Mouse (Mus musculus): ENCODE data around the gene Mettl18. TPM values are rescaled to one million over a fixed set of nuclear protein-coding genes. Genes with fewer than 3 reads are reported as not detected.
"Not testable (repeated sequence)": the region's sequence is repeated elsewhere in the genome, so short reads cannot be mapped to it uniquely, and the experiment has no call there.

Mettl18 gene
- 1 to 10 TPM; 3.1 TPM for total RNA-seq (2021)
- long read RNA-seq, experiment 1, partial matches to known transcripts, result 0 of 1 reads
- long read RNA-seq, experiment 1, other reads (novel, unspliced or antisense), result 0 of 1 reads
- long read RNA-seq, experiment 2, partial matches to known transcripts, result 0 of 5 reads
- long read RNA-seq, experiment 2, other reads (novel, unspliced or antisense), result 0 of 5 reads

DNA sequence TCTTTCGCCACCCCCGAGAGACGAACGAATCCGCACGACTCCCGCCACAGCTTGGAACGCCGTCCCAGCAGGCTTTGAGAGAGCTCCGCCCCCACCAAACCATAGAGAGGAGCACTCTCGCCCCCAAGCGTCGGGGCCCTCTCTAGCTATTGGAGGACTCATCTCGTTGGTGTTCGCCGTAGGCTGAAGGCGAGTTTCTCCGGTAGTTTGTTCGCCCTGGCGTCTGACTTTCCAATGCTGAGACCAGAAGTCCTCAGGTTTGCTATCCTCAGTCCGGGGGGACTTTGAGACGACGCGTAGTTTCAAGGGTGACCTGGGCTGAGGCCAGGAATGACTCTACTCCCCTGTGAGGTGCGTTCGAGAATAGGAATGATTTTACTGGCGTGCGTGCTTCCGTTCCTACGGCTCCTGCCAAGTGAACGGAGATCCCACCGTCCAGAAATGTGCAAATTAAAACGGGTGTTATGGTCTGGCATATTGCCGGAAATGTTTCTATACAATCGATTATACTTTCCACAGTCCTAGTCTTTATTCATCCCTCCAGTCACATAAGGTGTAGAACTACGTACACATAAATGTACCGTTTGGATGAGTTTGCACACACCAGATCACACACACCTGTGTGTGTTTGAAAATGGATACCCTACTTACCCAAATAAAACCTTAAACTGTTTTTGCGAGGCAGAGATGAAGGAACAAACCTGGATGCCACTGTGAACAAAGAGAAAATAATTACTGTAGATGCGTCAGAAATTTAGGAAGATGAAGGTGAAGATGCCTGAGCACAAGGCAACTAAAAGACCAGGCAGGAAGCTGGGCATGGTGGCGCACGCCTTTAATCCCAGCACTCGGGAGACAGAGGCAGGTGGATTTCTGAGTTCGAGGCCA is at the start of gene Mettl18, which contains the start of gene BC055324:
Mettl18 (plus strand) TSS at position 169 of the 888 bp plus-strand sequence.
BC055324 (minus strand) TSS at position 76 of the 888 bp plus-strand sequence.
- DNase-seq, result peak; percentile 83

DNA sequence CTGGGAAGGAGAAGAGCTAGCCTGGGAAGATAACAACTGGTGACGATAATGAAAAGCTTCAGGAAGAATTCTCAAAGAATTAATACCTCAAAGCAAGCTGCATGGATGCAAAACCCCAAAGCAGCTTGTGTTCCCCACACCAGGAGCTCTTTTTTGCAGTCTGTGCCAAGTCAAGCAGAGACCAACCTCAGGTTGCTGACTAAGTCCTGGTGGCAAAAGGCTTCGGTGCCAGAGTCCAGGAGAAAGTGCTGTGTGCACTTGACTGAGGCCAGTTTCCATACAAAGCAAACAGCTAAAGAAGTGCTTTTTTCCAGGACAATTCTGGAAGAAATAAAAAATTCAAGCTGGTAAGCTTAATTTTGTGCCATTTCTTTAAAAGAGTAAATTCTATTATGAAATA is 41.3 kb upstream of the Mettl18 start:
- DNase-seq, result no peak

DNA sequence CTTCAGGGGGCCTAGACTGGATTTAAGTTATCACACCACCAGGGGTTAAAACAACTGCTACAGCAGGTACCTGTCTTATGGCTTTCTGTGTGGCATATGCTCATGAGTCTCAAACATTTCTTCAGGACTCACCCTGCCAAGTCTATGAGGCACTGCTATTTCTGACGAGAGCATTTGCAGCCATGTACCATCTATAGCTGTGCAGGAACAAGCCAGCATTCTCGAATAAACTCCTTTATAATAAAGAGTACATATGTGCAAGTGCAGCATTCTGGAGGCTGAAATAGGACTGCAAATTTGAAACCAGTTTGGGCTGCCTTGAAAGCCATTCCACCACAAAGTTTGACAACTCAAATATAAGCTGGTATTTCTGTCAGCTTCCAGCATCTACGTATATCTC is 36.7 kb upstream of the Mettl18 start:
- DNase-seq, result no peak

DNA sequence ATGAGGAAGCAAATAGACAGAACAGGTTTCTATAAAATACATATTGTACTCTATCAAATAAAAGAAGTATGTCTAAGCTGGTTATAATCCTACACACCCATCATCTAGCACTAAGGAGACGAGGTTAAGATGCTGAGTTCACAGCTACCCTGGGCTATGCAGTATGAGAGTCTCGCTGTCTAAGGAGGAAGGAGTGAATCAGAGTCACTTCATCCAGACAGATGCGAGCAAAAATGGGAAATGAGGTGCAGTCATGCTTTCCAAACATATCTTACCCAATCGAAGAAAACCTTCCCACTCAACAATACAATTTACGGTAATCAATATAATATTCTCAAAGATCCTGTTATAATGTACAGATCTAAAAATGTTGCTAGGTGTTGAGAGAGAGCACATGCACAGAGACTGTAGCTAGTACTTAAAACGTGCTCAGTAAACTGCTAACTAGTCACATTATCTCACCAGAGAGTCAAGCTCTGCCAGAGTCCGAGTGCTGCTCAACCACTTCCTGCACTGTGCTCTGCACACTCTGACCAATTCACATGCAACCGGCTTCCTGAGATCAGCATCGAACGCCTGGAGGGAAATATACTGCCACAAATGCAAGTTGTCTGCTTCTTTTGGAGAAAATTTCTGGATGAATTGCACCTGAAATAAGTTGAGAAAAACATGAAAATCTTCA is 30.5 kb upstream of the Mettl18 start:
- no peak for DNase-seq

DNA sequence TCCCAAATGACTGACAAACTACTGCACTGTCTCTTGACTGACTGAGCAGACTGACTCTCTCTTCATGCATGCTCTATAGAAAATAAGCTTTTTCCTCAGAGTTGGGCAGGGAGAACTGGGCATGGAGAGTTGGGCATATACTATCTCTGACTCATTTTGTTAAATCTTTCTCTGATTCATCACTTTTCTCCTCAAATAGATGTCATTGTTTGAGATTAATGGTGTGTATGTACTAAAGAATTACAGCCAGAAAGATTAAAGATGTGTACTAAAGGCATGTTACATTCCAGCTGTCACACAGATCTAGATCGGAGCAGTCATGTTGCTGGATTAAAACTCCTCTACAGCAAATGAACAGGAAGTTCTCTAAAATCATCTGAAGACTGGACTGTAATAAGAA is 20.2 kb upstream of the Mettl18 start:
- no peak for DNase-seq

DNA sequence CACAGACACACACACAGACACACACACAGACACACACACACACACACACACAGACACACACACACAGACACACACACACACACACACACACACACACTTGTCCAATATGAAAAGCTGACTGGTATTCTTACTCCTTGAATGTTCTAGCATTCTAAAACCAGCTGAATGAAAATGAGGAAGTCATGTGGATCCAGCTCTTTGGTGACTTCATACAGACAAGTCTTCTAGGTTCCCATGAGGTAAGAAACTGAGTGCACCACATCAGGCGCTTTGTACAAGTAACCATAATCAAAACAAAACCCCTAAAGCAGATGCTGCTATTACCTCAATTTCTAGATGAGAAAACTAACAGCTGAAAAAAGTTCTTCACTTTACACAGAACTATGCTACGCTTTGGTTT is 19.6 kb upstream of the Mettl18 start:
- no peak for DNase-seq

DNA sequence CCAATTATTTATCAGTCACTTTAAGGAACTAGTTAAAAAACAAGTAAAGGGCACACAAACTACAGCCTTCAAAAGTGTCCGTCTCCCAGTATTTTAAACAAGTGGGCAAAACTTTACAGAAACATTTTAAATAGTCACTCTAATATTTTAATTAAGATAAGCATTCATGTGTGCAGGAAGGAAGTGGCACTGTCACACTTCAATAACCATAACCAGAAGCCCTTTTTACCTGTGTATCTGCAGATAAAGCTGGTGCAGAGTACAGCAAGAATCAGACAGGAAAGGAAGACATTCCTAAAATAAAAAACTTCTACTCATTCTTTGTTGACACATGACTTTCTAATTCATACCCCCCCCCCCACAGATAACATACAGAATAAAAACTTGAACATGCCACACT is 18.2 kb upstream of the Mettl18 start:
- no peak for DNase-seq

DNA sequence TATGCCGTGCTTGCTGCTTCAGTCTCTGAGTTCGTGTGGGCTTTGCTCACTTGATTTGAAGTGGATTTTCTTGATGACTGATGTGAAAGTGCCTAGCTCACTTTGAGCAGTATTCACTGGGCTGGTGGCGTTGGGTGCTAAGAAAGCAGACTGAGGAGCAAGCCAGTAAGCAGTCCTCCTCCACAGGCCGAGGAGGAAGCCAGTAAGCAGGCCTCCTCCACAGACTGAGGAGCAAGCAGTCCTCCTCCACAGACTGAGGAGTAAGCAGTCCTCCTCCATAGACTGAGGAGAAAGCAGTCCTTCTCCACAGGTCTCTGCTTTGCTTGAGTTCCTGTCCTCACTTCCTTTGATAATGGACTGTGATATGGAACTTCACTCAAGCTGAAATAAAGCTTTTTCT is 2.3 kb upstream of the Mettl18 start:
- DNase-seq, result no peak

DNA sequence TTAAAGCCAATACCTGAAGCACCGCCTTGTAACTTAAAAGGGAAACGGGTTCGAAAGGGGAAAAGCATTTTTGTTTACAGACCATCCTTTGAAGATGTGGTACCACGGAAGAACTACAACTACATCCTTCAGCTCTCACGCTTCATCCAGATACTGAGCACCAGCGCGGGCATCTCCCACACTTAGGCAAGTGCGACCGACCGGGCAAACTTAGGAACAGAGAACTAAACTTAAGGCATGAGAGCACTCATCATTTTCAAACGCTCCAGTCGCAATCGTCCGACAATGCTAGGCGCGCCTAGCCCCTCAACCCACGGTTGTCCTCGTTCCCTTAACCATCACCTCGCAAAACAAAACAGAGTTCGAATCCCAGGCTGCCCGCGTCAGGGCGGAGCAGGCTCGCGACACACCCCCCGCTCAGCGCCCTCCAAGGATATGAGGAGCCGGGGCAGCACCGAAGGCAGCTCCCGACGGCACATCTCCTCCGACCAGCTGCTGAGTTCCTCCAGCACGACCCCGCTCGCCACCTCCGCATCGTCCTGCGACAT is 442 bp upstream of the Mettl18 start:
- DNase-seq, result no peak

DNA sequence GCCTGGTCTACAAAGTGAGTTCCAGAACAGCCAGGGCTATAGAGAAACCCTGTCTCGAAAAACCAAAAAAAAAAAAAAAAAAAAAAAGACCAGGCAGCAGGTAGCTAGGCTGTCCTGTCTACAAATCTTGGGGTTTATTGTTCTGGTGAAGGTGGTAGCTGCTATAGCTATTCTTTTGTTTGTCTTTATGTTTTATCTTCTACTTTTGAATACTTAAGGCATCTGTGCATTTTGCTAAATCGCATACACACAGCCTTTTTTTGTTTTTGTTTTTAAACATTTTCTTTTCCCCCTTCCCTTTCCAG is 872 bp downstream of the Mettl18 start:
- no peak for DNase-seq

DNA sequence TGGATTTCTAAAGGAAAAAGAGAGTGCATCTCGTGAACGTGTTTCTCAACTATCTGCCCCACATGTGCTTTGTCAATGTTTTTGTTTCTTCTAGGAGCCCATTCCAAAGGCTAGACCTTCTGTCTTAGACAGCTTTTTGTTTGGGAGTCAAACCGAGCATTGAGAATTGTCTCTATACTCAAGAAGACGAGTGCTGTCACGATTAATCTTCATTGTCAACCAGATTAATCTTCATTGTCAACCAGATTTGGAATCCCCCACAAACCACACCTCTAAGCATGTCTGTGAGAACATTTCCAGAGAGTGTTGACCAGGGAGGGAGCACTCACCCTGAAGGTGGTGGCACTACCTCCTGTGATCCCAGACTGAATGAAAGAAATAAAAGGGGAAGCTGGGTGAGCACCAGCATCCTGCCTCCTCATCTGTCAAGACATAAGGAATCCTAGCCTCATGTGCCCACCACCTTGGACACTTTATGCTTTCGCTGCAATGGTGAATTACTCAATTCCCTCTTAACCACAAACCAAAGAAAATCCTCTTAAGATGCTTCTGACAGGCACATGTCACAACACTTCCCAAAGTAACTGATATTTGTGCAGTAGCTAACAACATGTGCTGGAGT is 7.3 kb downstream of the Mettl18 start:
- DNase-seq, result no peak

DNA sequence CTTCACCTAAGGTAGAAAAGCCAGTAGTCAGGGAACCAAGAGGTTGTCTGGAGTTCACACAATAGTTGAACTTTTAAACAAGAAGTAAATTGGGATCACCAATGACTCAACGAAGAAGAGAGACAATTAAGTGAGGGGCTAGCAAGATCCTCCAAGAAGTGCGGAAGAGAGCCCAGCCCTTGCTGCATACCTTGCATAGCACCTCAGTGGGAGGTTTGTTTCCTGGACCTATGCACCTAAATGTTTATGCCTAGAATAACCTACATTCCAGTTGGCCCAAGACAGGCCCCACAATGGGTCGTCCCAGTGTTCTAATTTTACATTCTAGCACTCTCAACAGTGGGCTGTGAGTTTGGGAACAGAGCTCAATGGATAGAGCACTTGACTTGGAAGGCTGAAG is 9.6 kb downstream of the Mettl18 start:
- DNase-seq, result no peak

DNA sequence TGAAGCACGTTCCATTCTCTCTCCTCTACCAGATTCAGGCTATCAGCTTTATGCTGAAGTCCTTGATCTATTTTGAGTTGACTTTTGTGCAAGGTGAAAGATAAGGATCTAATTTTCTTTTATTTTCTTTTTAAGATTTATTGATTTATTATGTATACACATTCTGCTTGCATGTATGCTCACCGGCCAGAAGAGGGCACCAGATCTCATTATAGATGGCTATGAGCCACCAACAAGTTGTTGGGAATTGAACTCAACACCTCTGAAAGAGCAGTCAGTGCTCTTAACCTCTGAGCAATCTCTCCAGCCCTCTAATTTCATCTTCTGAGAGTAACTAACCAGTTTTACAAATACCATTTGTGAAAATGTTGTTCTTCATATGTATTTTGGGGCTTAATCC is 14.5 kb downstream of the Mettl18 start:
- no peak for DNase-seq

DNA sequence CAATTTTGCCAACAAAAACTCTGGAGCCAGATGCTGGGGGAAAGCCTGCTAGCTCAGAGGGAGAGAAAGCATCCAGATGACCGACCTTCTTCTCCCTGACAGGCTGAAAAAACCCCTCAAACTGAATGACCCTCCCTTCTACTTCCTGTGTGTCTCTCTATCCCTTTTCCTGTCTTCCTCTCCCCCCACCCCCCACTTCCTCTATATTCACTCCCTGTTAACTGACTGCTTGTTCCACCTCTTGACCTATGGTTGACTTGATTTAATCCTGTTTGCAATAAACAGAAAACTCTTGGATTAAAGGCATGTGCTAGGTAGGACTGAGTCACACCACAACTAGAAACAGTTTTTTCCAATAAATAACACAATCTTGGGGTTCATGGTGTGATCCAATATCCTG is 19.9 kb downstream of the Mettl18 start:
- no peak for DNase-seq

DNA sequence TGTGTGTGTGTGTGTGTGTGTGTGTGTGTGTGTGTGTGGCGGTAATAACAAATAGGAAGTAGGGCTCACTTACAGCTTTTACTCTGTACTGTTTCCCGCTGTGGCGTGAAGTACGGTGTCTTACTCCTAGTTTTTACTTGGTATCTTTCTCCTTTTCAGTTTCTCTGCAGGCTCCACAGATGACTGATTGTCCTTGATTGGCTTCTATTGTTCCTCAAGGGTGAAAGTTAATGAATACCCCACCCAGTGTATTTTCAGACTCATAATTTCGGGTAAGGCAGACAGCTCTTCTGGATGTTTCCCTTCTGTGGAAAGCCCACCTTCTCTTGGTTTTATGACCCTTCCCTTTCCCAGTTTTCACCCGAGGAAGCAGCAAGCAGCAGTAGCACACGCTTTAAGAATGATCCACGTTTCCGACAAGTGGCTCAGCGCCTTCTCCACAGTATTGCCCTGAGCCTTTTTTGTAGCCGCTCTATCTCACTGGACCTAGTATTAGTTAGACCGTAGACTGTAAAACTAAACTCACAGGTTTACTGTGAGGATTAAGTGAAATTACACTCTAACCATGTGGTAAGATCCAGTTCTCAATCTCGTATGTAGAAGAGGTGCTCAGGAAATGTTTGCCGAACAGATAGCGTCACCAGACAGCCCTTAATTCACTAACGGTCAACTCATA is 23.7 kb downstream of the Mettl18 start:
- DNase-seq, result no peak

DNA sequence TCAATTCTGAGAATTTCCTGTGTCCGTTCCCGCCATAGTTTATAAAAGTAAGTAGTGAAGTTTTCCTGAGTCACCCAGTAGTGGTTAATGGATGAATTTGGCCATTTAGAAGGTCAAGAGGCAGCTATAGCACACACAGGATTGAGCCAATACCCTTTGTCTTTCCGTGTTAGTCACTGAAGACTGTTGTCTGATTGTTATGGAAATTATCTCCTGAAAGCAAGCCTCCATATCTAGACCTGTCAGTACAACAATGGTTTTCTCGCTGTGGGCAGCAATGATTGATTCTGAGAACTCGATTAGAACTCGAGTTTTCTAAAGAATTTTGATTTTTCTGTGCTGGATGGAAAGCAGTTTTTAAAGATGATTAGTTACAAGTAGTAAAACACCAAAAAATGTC is 25.1 kb downstream of the Mettl18 start:
- DNase-seq, result no peak

DNA sequence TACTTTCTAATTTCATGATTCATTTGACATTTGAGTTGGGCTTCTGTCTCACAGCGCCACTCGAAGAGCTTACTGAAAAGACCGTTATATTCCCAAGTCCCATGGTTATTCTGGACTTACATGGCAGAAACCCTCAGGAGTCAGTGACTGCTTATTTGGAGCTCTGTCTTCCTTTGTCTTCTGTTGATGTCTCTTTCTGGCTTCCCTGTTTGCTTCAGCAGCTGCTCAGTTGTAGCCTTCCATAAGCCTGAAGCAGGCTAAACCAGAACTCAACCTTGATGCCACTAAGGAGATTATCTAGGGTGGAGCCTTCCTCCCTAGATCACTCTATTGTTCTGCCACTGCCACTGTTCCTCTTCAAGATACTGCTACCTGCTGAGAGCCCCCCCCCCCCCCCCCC is 26.1 kb downstream of the Mettl18 start:
- not testable (repeated sequence) for DNase-seq

DNA sequence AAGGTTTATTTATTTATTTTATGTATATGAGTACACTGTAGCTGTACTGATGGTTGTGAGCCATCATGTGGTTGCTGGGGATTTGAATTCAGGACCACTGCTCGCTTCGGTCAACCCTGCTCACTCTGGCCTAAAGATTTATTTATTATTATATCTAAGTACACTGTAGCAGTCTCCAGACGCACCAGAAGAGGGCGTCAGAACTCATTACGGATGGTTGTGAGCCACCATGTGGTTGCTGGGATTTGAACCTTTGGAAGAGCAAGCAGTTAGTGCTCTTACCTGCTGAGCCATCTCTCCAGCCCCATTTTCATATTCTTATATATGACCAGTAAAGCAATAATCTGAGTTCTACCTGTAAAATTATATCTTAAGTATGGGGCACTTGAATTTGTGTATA is 27.4 kb downstream of the Mettl18 start:
- DNase-seq, result not testable (repeated sequence)

DNA sequence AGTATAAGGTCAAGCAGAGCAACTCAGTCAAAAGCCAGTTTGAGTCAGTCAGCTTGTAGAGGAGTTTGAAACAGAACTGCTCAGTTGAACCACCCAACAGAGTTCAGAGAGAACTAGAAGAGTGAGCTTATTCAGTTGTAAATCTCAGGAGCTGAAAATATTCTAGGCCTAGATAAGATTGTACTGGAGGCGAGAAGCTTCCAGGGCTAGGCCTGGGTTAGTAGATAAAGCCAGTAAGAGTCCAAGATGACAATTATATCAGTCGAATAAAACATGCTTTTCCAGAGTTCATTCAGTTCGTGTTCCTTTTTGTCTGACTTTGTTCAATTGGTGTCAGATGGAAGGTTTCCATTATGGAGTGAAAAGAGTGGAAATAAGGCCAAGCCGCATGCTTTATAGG is 31.0 kb downstream of the Mettl18 start:
- no peak for DNase-seq

DNA sequence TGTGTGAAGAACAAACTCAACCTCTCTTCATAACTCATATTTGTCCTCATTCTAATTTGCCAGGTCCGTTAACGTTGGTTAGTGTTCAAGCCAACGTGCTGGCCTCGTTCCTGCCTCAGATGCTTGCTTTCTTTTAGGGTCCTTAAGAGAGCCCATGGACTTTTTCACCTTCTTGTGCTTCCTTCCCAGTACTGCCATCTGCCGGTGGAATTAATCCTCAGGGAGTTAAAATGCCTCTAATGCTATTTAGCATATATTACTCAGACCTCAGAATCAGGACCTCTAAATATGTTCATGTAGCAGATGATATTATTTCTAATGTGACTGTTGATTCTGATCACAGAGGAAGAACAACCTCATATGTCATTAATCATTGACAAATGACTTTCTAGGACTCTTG is 32.7 kb downstream of the Mettl18 start:
- no peak for DNase-seq

DNA sequence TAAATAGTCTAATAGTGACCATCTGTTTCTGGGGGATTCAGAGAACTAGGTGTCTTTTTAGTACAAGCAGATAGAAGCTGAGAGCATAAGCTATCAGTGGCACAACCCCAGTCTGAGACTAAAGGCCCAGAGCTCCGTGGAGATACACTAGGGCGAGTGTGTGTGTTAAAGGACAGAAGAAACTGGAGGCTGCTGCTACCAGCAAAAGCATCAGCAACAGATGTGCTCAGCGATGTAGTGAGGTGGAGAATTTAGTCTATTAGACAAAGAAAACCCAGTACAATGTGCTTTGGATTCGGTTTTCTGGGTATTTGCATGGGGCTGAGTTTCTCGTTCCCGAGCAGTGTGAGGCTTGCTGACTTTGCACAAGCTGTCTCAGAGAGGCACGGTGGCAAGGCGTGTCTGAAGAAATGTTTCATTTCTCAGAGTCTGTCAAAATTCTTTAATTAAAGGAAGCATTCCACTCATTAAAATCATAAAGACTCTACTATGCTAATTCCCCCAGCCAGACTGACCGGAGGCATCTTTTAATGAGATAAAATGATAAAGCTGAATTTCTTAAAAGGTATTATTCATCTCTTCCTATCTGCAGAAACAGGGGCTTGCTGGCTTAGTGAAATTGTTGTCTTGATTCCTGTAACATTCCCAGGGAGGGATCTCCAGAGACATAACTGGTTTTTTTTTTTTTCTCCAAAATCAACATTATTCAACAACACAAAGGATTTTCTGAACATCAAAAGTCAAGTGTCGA is 45.9 kb downstream of the Mettl18 start:
- DNase-seq, result no peak
